Mouse (Mus musculus) bone marrow, adult 2 months (tissue): ENCODE measurements at regions not wholly inside any gene's neighbourhood (a gene's known extent, or its start where the extent isn't known, plus 50 kb on each side); places are given as distances from the start of the nearest gene placed in this dataset.

ENCODE experiments used
- CTCF ChIP-seq: fragments of 200-500 bp; IDR thresholded peaks from 2 replicates; pipeline ENCODE4 v1.5.1; 2011; ENCODE audit warnings: low read length, control low read depth; ENCODE audit not compliant: control insufficient read depth, insufficient read depth
- POLR2A ChIP-seq: fragments of 200-500 bp; IDR thresholded peaks from 2 replicates; pipeline ENCODE4 v1.6.1; 2011; ENCODE audit warnings: low read depth, mild to moderate bottlenecking, control low read depth, low read length, borderline replicate concordance; ENCODE audit not compliant: control insufficient read depth

GRCm38 (mm10) chr12:77137291-77137830 is 100.6 kb upstream of the Fut8 start:
- TF ChIP-seq CTCF (no peak), POLR2A (no peak)
